Mouse (Mus musculus) testis, postnatal 10 days (tissue): Measurements from ENCODE around the gene Ptprg.

ENCODE experiments used
- DNase-seq: peaks from one replicate; pipeline ENCODE4 v3.0.0; 2021; ENCODE audit warnings: low spot score

Gene Ptprg

GRCm38 (mm10) chr14:12104297-12105155 lies 551.2 kb downstream of the Ptprg start:
- no peak for DNase-seq

- no peak for DNase-seq
These were observed 551.8 kb downstream of the Ptprg start for GRCm38 (mm10) chr14:12105156-12105430.

GRCm38 (mm10) chr14:12105593-12105992 lies 552.3 kb downstream of the Ptprg start:
- no peak for DNase-seq

GRCm38 (mm10) chr14:12107459-12107858 lies 554.1 kb downstream of the Ptprg start:
- DNase-seq, result no peak

GRCm38 (mm10) chr14:12107991-12108390 lies 554.7 kb downstream of the Ptprg start:
- no peak for DNase-seq

GRCm38 (mm10) chr14:12112548-12113011 lies 559.2 kb downstream of the Ptprg start:
- DNase-seq, result peak; percentile 66

GRCm38 (mm10) chr14:12113326-12113725 lies 560.0 kb downstream of the Ptprg start:
- DNase-seq, result no peak

GRCm38 (mm10) chr14:12114016-12114415 lies 560.7 kb downstream of the Ptprg start:
- no peak for DNase-seq

- no peak for DNase-seq
These were observed 565.9 kb downstream of the Ptprg start for GRCm38 (mm10) chr14:12119260-12119659.

- DNase-seq, result no peak
These were observed 568.6 kb downstream of the Ptprg start for GRCm38 (mm10) chr14:12121906-12122305.

GRCm38 (mm10) chr14:12124682-12125081 lies 571.4 kb downstream of the Ptprg start:
- no peak for DNase-seq

- no peak for DNase-seq
These were observed 574.6 kb downstream of the Ptprg start for GRCm38 (mm10) chr14:12127951-12128350.

- DNase-seq, result no peak
These were observed 578.8 kb downstream of the Ptprg start for GRCm38 (mm10) chr14:12132046-12132615.

- no peak for DNase-seq
These were observed 579.8 kb downstream of the Ptprg start for GRCm38 (mm10) chr14:12133163-12133562.

GRCm38 (mm10) chr14:12134504-12134903 lies 581.2 kb downstream of the Ptprg start:
- no peak for DNase-seq

GRCm38 (mm10) chr14:12136536-12136935 lies 583.2 kb downstream of the Ptprg start:
- no peak for DNase-seq

- no peak for DNase-seq
These were observed 586.5 kb downstream of the Ptprg start for GRCm38 (mm10) chr14:12139643-12140481.

GRCm38 (mm10) chr14:12143941-12144485 lies 590.7 kb downstream of the Ptprg start:
- DNase-seq, result no peak

GRCm38 (mm10) chr14:12145919-12146318 lies 592.6 kb downstream of the Ptprg start:
- DNase-seq, result no peak

GRCm38 (mm10) chr14:12149529-12149928 lies 596.2 kb downstream of the Ptprg start:
- no peak for DNase-seq

GRCm38 (mm10) chr14:12151927-12152326 lies 598.6 kb downstream of the Ptprg start:
- peak; percentile 69 for DNase-seq

- no peak for DNase-seq
These were observed 599.4 kb downstream of the Ptprg start for GRCm38 (mm10) chr14:12152748-12153147.
